Mouse (Mus musculus) adrenal gland (tissue): Measurements from ENCODE around the gene Hipk2.

Source experiments
- intact Hi-C: fragments of 180-260 bp; cut with DNase I; formaldehyde crosslinking; loops from one replicate; pipeline ENCODE4 v1.15.1; 2025

Gene Hipk2

GRCm38 (mm10) chr6:38713957-38714898 is 161.7 kb downstream of the Hipk2 start:
- intact Hi-C loops, result no loop called here

- intact Hi-C loops, result no loop called here
Observed at GRCm38 (mm10) chr6:38710449-38710848, 165.5 kb downstream of the Hipk2 start.

- intact Hi-C loops, result no loop called here
Observed at GRCm38 (mm10) chr6:38704264-38704984, 171.5 kb downstream of the Hipk2 start.

GRCm38 (mm10) chr6:38703526-38703925 is 172.4 kb downstream of the Hipk2 start:
- intact Hi-C loops, result no loop called here

GRCm38 (mm10) chr6:38702810-38703399 is 173.1 kb downstream of the Hipk2 start:
- intact Hi-C loops, result no loop called here

- intact Hi-C loops, result no loop called here
Observed at GRCm38 (mm10) chr6:38701421-38701820, 174.5 kb downstream of the Hipk2 start.

GRCm38 (mm10) chr6:38698233-38698889 is 177.6 kb downstream of the Hipk2 start:
- intact Hi-C loops, result no loop called here

- intact Hi-C loops, result no loop called here
Observed at GRCm38 (mm10) chr6:38696570-38696969, 179.4 kb downstream of the Hipk2 start.

- intact Hi-C loops, result loop anchor here (2.0 kb wide), 1 partner anchor 45 kb away; no protein-coding TSS in a partner anchor
Observed at GRCm38 (mm10) chr6:38695380-38696054, 180.4 kb downstream of the Hipk2 start.

GRCm38 (mm10) chr6:38692556-38692955 is 183.4 kb downstream of the Hipk2 start:
- intact Hi-C loops, result loop anchor here (5.0 kb wide), 1 partner anchor 95 kb away; no protein-coding TSS in a partner anchor

GRCm38 (mm10) chr6:38691052-38691451 is 184.9 kb downstream of the Hipk2 start:
- intact Hi-C loops, result loop anchor here (5.0 kb wide), 1 partner anchor 94 kb away; no protein-coding TSS in a partner anchor

- intact Hi-C loops, result loop anchor here (5.0 kb wide), 1 partner anchor 93 kb away; no protein-coding TSS in a partner anchor
Observed at GRCm38 (mm10) chr6:38690615-38691014, 185.3 kb downstream of the Hipk2 start.

- intact Hi-C loops, result no loop called here
Observed at GRCm38 (mm10) chr6:38688841-38689240, 187.1 kb downstream of the Hipk2 start.

GRCm38 (mm10) chr6:38687216-38687615 is 188.7 kb downstream of the Hipk2 start:
- intact Hi-C loops, result no loop called here

GRCm38 (mm10) chr6:38682532-38682931 is 193.4 kb downstream of the Hipk2 start:
- intact Hi-C loops, result no loop called here

- intact Hi-C loops, result no loop called here
Observed at GRCm38 (mm10) chr6:38677629-38678028, 198.3 kb downstream of the Hipk2 start.

- intact Hi-C loops, result no loop called here
Observed at GRCm38 (mm10) chr6:38676723-38677122, 199.2 kb downstream of the Hipk2 start.

GRCm38 (mm10) chr6:38676217-38676616 is 199.7 kb downstream of the Hipk2 start:
- intact Hi-C loops, result no loop called here

GRCm38 (mm10) chr6:38672011-38672410 is 204.0 kb downstream of the Hipk2 start:
- intact Hi-C loops, result no loop called here

- intact Hi-C loops, result no loop called here
Observed at GRCm38 (mm10) chr6:38671270-38671669, 204.7 kb downstream of the Hipk2 start.
